Mouse (Mus musculus) small intestine, adult 2 months (tissue): Measurements from ENCODE around the gene Pqlc2.

Experiments
- CTCF ChIP-seq: fragments of 200-500 bp; IDR thresholded peaks from 2 replicates; pipeline ENCODE4 v1.5.1; 2012; ENCODE audit warnings: low read depth, mild to moderate bottlenecking, control low read depth, inconsistent platforms, low read length, moderate library complexity, mixed read lengths; ENCODE audit not compliant: insufficient replicate concordance, insufficient read length; ENCODE audit errors: extremely low read depth
- POLR2A ChIP-seq: fragments of 200-500 bp; IDR thresholded peaks from 2 replicates; pipeline ENCODE4 v1.6.1; 2012; ENCODE audit warnings: low read depth, mild to moderate bottlenecking, control low read depth, inconsistent platforms, low read length, moderate library complexity

GRCm38 (mm10) chr4:139352832-139353231 lies 42.3 kb upstream of the Pqlc2 start:
- TF ChIP-seq CTCF (no peak), POLR2A (no peak)
